ENCODE assay signal across 15 mouse cellular contexts in genomic region chr4:47638876-47639494, GRCm38 (mm10).
DNase-seq lines count a peak whose midpoint lies in the region; ATAC-seq and TF ChIP-seq lines count a peak whose summit lies in the region.
"Had no signal": no experiment of that assay in that cellular context is flagged by ENCODE, and none has a peak within 500 bp of the region (broad histone marks: within the 10 kb centered on the region; RNA-seq: fewer than 3 reads in every experiment).

No protein-coding gene starts in this region.

- no peak overlapping the region for H3K27ac ChIP-seq in forebrain, postnatal 0 days (ENCODE audit: low read depth, low read length)
- H3K27ac ChIP-seq in forebrain, embryonic 11.5 days (ENCODE audit: low read depth, low read length): no peak overlapping the region
- H3K27ac ChIP-seq in hindbrain, postnatal 0 days: no peak overlapping the region
- H3K27ac ChIP-seq: embryonic facial prominence, embryonic 10.5 days; heart, embryonic 15.5 days; limb, embryonic 13.5 days had no signal

- TF ChIP-seq POLR2A in brain, embryonic 14.5 days (IDR thresholded peaks at IDR 0.05; ENCODE audit: borderline replicate concordance, extremely low read depth, insufficient read depth, insufficient read length, poor library complexity, severe bottlenecking): no peak

- DNase-seq in forebrain, postnatal 0 days: no peak
- no peak for DNase-seq in forebrain, embryonic 11.5 days (ENCODE audit: low spot score)
- DNase-seq in brain, embryonic 14.5 days (ENCODE audit: low read depth): peak; percentile 41
- peak; percentile 25 to 27 for DNase-seq in heart, postnatal 14 days
- DNase-seq in hindbrain, postnatal 0 days (ENCODE audit: low spot score): peak; percentile 24
- DNase-seq in kidney, postnatal 14 days: no peak
- no peak for DNase-seq in spleen, adult 12 weeks (ENCODE audit: low spot score)
- DNase-seq: kidney, adult 11 months; kidney, postnatal 4 days; thymus, adult 18-20 months had no signal

- no peak overlapping the region for H3K4me3 ChIP-seq in forebrain, postnatal 0 days (ENCODE audit: low read depth, low read length)
- no peak overlapping the region for H3K4me3 ChIP-seq in forebrain, embryonic 11.5 days (ENCODE audit: low read depth, low read length)
- H3K4me3 ChIP-seq in hindbrain, postnatal 0 days (ENCODE audit: low read length): no peak overlapping the region
- H3K4me3 ChIP-seq: embryonic facial prominence, embryonic 10.5 days; heart, embryonic 15.5 days; limb, embryonic 13.5 days had no signal

- WGBS in forebrain, postnatal 0 days: 62% methylated on average over 10 of the region's 10 CpGs
- 77% methylated on average over 10 of the region's 10 CpGs for WGBS in forebrain, embryonic 11.5 days
- 33% methylated on average over 10 of the region's 10 CpGs for WGBS in hindbrain, postnatal 0 days

- H3K9ac ChIP-seq in forebrain, postnatal 0 days: no peak overlapping the region
- H3K9ac ChIP-seq in forebrain, embryonic 11.5 days (ENCODE audit: low read length): no peak overlapping the region
- H3K9ac ChIP-seq in hindbrain, postnatal 0 days (replicated peaks; ENCODE audit: low read length): no peak overlapping the region
- H3K9ac ChIP-seq: heart, embryonic 15.5 days; limb, embryonic 13.5 days had no signal

- TF ChIP-seq CTCF in forebrain, postnatal 0 days (IDR thresholded peaks at IDR 0.05; ENCODE audit: low read depth): no peak
- no peak for TF ChIP-seq CTCF in brain, embryonic 14.5 days (IDR thresholded peaks at IDR 0.05; ENCODE audit: borderline replicate concordance, extremely low read depth, insufficient read depth, insufficient read length)
- no peak for TF ChIP-seq CTCF in hindbrain, postnatal 0 days (IDR thresholded peaks at IDR 0.05; ENCODE audit: low read depth)

- no peaks in the 10 kb centered on the region for H3K36me3 ChIP-seq in forebrain, postnatal 0 days (ENCODE audit: insufficient read depth)
- H3K36me3 ChIP-seq in forebrain, embryonic 11.5 days (ENCODE audit: control insufficient read depth, insufficient read depth, low read length): no peaks in the 10 kb centered on the region
- no peaks in the 10 kb centered on the region for H3K36me3 ChIP-seq in hindbrain, postnatal 0 days (ENCODE audit: insufficient read depth, low read length)
- H3K36me3 ChIP-seq: embryonic facial prominence, embryonic 10.5 days; heart, embryonic 15.5 days; limb, embryonic 13.5 days had no signal

- ATAC-seq in forebrain, postnatal 0 days: 0 out of 2 replicates have a peak, but pooled peaks have one; percentile 12
- ATAC-seq in forebrain, embryonic 11.5 days (replicated peaks; ENCODE audit: low FRiP score): no peak
- ATAC-seq in hindbrain, postnatal 0 days: peak; percentile 83
- ATAC-seq in erythroblast, adult 5-6 weeks (replicated peaks; ENCODE audit: low FRiP score, poor library complexity, severe bottlenecking): no peak
- ATAC-seq: Patski had no signal

- H3K4me1 ChIP-seq in forebrain, postnatal 0 days (ENCODE audit: insufficient read depth): no peaks in the 10 kb centered on the region
- H3K4me1 ChIP-seq in forebrain, embryonic 11.5 days (replicated peaks; ENCODE audit: control insufficient read depth, insufficient read depth, low read length): no peaks in the 10 kb centered on the region
- no peaks in the 10 kb centered on the region for H3K4me1 ChIP-seq in hindbrain, postnatal 0 days (ENCODE audit: insufficient read depth, low read length)
- H3K4me1 ChIP-seq: embryonic facial prominence, embryonic 10.5 days; limb, embryonic 13.5 days had no signal

- intact Hi-C loops in heart, postnatal 14 days (cut with DNase I): no loop called here

- no peak overlapping the region for H3K4me2 ChIP-seq in forebrain, postnatal 0 days (ENCODE audit: low read depth)
- H3K4me2 ChIP-seq in forebrain, embryonic 11.5 days (ENCODE audit: low read depth, low read length, severe bottlenecking): no peak overlapping the region
- H3K4me2 ChIP-seq in hindbrain, postnatal 0 days (ENCODE audit: low read depth, low read length): 0 out of 2 replicates have a peak overlapping the region, but pooled peaks have one; percentile 10
- H3K4me2 ChIP-seq: heart, embryonic 15.5 days; limb, embryonic 13.5 days had no signal

- no peaks in the 10 kb centered on the region for H3K9me3 ChIP-seq in forebrain, postnatal 0 days (ENCODE audit: low read length)
- H3K9me3 ChIP-seq in forebrain, embryonic 11.5 days (ENCODE audit: control insufficient read depth, low read length): no peaks in the 10 kb centered on the region
- no peaks in the 10 kb centered on the region for H3K9me3 ChIP-seq in hindbrain, postnatal 0 days (ENCODE audit: low read length)
- H3K9me3 ChIP-seq: embryonic facial prominence, embryonic 10.5 days; heart, embryonic 15.5 days; limb, embryonic 13.5 days had no signal

- H3K27me3 ChIP-seq in forebrain, postnatal 0 days (ENCODE audit: insufficient read depth, low read length): no peaks in the 10 kb centered on the region
- no peaks in the 10 kb centered on the region for H3K27me3 ChIP-seq in forebrain, embryonic 11.5 days (ENCODE audit: control insufficient read depth, insufficient read depth, low read length)
- no peaks in the 10 kb centered on the region for H3K27me3 ChIP-seq in hindbrain, postnatal 0 days (ENCODE audit: insufficient read depth, low read length)
- H3K27me3 ChIP-seq: heart, embryonic 15.5 days; limb, embryonic 13.5 days had no signal

Comparison
In these comparisons a context has a peak if more than half of its experiments do, and no peak if none do; other contexts are left out.
1. ATAC-seq: peak in forebrain, postnatal 0 days (single experiment) and hindbrain, postnatal 0 days (single experiment); none in forebrain, embryonic 11.5 days (single experiment) and erythroblast, adult 5-6 weeks (single experiment).
2. DNase-seq: peak in brain, embryonic 14.5 days (single experiment), heart, postnatal 14 days (2 of 2) and hindbrain, postnatal 0 days (single experiment); none in forebrain, postnatal 0 days (single experiment), forebrain, embryonic 11.5 days (single experiment), kidney, postnatal 14 days (single experiment) and spleen, adult 12 weeks (single experiment).